Mouse (Mus musculus): ENCODE measurements around the gene 1700007K13Rik.

Gene 1700007K13Rik

GRCm38 (mm10) chr2:28414757-28415137, 51.4 kb downstream of the 1700007K13Rik start:
- no peak for DNase-seq (ENCODE audit: low spot score)

DNA sequence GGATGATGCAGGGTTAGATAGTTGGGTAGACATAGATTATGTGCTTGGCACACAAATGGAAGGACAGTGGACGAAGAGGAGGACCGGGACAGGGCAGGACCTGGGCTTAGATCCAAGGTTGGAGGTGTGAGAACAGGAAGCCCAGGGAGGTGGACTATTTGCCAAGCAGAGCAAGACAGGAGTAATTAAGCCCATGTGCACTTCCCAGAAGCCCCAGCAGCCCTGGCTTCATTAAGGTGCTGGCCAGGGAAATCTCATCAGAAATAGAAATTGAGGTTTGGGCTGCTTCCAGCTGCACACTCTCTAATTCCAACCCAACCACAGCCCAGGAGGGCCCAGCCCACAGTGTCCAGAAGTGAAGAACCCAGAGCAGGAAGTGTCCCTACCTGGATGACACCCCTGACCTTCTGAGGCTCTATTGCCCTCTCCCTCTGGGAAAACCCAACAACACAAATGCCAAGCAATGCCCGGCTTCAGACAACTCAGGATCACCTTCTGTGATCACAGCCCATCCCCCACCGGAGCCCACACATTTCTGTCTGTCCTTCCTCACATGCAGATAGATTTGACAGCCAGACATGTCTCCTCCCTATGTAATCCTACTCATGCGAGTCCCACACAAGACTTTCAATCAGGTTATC, 51.9 kb downstream of the 1700007K13Rik start:
- no peak for DNase-seq (ENCODE audit: low spot score)

DNA sequence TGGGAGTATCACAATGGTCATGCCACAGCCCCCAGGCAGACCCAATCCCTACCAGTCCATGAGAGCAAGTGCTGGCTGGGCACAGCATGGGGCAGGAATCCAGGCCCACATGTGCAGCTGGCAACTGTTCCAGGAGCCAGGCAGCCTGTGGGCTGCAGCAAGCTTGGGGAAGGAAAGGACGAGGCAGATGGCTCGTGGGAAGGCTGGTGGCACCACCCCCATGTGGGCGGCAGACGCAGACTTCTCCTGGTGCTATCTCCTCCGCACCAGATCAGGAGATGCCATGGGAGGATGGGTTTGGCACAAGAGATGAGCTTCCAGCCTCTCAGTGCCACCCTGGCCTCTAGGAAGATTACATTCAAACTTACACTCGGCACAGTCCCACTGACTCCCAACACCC, 53.2 kb downstream of the 1700007K13Rik start:
- no peak for DNase-seq (ENCODE audit: low spot score)

Measured in ovary, postnatal 14 days (tissue).